Mouse (Mus musculus) gastrocnemius, postnatal 4 days (tissue): ENCODE data around the gene Rab15. TPM values are rescaled to one million over a fixed set of nuclear protein-coding genes. Genes with fewer than 3 reads are reported as not detected.
"Not testable (repeated sequence)": the region's sequence is repeated elsewhere in the genome, so short reads cannot be mapped to it uniquely, and the experiment has no call there.

Experiments
- DNase-seq, 2 experiments: peaks; one replicate each; pipeline ENCODE4 v3.0.0; 2021 to 2022; ENCODE audit warnings: low spot score in 2 of 2, mixed read lengths in 2 of 2
- long read RNA-seq, 2 experiments: library from polyadenylated mRNA; stranded (forward); transcript quantifications; one replicate each; pipeline ENCODE4 v2.0.0; 2021
- total RNA-seq, 2 experiments: library from RNA; stranded (reverse); gene quantifications; 2 replicates each; pipeline ENCODE4 v1.2.3; 2021

The Rab15 gene
- total RNA-seq: 10 to 100 TPM; 15.0 to 18.1 TPM
- long read RNA-seq, experiment 1, transcript Rab15-201 (7 exons, 3,158 nt): major isoform, 22 of 25 reads
- long read RNA-seq, experiment 1, partial matches to known transcripts: 0 of 25 reads
- long read RNA-seq, experiment 1, other reads (novel, unspliced or antisense): 2 of 25 reads
- long read RNA-seq, experiment 2, transcript Rab15-201 (7 exons, 3,158 nt): major isoform, 23 of 27 reads
- long read RNA-seq, experiment 2, partial matches to known transcripts: 1 of 27 reads
- long read RNA-seq, experiment 2, other reads (novel, unspliced or antisense): 2 of 27 reads

DNA sequence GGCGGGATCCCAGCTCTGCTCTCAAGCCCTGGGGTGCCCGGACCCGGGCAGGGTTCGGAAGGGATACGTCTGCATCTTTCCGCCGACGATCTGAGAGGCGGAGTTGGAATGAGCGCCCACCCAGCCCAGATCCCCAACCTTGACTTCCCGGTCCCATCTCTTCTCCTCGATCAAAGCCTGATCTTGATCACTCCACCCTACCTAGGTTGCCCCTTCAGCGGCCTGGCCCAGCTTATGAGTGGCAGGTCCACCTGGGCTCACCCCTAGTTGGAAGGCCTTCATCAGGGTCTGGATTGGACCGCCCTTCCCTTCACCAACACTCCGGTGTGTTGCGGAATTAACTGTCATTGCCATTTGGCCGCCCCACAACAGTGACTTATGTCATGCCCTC lies at the start of gene Rab15:
Gene Rab15, minus strand, starts transcription at position 258 of the 391 bp plus-strand sequence.
- no peak for DNase-seq

DNA sequence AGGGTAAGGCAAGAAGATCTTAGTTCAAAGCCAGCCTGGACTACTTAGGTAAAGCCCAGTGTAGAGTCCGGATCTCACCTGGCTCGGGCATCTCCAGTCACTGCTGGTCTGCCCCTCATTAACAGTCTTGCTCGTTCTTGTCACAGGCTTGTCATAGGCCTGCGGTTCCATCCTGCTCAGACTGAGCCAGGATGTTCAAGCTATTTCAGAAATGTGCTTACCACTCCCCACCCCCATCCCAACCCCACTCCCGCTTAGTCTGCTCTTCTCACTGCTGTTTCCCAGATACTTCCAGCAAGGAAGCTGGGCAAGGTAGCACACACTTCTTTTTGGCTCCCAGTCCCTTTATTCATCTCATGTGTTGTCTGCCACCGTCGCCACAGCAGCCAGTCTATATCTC lies 46.9 kb upstream of the Rab15 start:
- no peak for DNase-seq

DNA sequence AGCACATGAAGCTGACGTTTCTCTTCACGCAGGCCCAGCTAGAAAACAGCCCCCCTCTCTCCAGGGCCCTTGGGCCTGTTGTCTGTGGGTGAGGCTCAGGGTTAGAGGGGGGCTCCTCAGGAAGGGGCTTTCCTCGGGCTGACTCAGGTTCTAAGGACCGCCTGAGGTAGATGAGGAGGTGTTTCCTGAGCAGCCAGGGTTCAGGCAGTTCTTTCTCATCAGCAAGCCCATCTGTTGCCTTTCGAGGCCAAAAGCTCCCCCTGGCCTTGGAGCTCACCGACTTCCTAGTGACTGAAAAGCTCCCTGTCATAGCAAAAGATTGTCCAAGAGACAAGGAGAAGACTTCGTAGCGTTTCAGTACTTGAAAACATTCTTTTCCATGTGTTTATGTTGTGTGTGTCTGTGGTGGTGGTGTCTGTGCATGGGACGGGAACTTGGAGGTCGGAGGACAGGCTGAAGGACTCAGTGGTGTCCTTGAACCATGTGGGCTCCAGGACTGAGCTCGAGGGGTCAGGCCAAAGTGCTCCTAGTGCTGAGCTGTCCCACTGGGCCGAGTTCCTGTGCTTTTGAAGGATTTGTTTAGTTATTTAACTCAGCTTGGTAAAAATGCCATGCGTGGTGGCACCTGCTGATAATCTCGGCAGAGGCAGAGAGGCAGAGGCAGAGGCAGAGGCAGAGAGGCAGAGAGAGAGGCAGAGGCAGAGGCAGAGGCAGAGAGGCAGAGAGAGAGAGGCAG lies 45.9 kb upstream of the Rab15 start:
- DNase-seq: no peak

DNA sequence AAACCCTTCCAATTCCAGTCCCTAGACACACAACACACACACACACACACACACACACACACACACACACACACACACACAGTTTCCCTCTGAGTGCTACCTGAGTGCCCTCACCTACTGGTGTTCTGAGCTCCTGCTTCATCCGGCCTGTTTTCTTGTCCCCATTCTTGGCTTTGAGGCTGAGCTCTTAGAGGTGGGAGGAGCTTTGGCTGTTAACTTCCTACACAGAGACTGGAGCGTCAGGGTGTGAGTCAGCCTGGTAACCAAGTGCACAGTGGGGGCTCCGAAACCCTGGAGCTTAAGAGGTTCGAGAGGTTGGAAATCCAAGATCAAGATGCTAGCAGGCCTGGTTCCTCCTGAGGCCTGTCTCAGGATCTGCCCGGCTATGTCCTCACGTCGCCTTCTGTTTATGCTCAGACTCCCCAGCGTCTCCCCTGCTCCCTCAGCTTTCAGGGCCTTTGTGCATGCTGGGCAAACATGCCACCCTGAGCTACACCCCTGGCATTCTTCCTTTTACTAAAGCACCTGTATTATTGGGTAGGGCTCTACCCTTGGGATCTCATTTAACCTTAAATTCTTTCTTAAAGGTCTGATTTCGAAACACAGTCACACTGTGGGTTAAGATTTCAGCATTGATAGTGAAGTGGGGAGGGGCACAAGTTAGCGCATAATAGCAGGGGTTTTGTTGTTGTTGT lies 45.0 kb upstream of the Rab15 start:
- no peak for DNase-seq

DNA sequence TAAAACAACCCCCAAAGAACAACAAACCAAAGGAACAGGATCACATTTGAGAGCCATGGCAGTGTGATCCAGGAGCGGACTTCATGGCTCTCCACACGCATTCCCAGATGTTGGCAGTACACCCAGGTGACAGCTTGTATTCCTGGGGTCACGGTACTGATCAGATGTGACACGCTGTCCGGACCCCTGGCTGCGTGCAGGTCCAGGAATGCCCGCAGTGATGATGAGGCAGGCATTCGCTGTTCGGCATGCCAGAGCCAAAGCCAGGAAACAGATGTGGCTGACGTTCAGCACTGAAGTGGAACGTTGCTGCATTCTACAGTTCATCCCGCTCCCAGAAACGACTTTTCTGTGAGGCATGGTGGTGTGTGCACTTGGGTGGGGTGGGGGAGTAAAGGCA lies 42.6 kb upstream of the Rab15 start:
- no peak for DNase-seq

DNA sequence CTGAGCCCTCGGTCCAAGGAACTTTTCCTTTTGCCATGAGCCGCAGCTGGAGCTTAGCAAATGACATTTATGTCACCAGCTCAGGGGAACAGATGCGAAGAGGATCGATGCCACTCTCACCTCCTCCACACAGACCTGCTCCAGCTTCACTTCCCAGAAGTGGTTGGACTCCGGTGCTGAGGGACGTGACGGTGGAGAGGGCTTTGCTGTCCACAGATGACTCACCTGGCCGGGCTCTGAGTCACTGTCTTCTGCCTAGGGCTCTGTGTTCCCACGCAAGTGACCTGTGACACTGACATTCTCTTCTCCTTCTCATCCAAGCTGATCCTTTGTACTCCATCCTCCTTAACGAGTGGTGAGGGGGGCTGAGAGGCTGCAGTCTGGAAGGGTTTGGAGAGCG lies 40.9 kb upstream of the Rab15 start:
- no peak for DNase-seq

DNA sequence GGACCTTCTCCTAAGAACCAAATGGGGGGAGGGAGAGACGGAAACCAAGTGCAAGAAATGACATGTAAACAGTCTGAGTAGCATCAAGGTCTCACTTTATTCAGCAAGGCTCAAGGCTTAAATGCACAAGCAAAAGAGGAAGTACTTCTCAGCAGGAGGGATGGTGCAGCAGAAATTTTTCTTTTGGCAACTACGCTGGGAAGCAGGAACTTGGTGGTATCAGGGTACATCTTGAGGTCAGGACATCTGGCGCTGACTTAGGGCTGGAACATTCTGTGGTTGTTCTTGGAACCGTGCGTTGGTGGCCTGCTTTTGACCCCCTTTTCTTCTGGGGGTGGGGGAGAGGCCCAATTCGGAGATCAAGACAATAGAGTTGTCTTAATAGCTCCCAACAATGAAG lies 36.1 kb upstream of the Rab15 start:
- DNase-seq: not testable (repeated sequence)

DNA sequence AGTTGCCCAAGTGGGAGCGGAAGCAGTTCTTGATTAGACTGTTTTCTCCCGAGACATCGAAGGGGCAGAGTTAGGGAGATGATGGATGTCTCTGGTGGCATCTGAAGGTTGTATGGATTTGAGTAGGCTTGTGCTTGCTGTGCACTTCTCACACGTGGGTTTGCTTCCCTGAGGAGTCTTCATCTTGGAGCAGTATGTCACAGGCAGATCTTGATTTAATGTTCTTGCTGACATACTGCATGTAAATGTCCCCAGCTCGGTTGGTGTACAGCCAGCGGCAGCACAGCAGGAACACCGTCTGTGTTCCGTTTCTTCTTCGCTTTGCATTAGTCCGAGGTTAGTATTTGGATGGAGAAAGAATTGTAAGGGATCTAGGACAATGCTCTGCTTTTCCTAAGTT lies 34.4 kb upstream of the Rab15 start:
- no peak for DNase-seq

DNA sequence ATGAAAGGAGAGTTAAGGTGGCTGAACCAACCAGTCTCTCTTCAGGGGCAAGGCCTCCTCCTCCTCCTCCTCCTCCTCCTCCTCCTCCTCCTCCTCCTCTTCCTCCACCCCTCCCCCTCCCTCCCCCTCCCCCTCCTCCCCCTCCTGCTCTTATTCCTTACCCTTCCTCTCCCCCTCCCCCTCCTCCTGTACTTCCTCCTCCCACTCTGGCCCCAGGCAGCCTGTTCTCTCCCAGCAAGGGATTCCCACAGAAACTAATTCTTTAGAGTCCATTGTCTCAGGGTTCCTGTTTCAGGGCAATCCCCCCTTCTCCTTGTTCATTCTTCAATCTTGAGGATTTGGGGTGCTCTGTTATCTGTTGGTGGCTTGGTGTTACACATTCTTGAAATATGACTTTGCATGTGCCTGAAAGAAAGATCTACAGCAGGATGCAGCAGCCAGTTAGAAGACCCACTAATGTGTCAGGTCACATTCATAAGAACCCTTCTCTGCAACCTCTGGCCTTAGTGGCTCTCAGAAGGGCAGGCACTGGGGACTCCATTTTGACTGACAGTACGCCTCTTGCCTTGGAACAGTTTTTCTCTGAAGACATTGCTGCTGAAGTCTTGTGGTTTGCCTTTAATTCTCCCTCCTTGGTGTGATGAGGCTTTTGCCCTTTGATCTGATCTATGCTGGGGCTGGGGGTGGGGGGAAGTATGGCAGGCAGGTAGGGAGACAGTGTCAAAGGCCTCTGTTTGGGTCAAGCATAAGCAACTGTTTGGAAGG lies 30.9 kb upstream of the Rab15 start:
- DNase-seq: no peak

DNA sequence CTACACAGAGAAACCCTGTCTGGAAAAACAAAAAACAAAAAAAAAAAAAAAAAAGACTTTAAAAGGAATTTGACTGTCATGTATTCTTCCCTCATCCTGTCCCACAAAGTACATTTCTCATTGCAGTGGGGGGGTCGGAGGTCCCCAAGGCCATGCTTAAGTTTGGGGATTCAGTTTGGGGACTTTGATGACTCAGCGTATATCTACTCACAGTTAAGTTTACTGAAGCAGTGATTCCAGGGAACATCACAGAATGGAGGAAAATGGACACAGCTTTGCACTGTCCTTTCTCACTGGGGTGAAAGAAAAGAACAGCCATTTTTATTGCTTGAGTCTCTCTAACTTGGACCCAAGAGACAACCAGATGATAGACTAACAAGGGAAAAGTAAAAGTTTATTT lies 29.7 kb upstream of the Rab15 start:
- no peak for DNase-seq

DNA sequence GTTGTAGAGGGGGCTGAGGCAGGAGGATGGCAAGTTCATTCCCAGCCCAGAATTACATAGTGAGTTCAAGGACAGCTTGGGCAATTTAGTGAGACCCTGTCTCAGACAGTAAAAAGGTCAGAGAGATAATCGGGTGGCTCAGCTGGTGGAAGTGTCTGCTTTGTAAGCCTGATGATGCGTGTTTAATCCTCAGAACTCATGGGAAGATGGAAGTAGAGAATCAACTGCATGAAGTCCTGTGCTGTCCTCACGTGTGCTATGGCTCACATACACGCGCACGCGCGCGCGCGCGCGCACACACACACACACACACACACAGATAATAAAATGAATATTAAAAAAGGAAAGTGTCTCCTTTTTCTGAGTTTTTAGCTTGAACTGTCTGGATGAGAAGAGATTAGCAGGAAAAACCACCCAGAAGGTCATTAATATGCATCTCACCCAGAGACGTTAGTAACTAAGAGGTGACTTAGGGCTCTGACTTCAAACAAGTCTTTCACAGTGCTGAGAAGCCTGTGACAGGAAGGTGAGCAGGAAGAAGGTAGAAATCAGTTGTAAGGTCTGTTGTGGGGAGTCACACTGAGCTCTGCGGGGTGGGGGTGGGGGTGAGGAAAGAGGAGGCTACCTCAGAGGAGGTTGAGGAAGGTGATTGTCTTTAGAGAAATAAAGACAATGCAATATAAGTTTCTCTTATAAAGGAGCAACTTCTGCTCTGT lies 21.8 kb upstream of the Rab15 start:
- no peak for DNase-seq

DNA sequence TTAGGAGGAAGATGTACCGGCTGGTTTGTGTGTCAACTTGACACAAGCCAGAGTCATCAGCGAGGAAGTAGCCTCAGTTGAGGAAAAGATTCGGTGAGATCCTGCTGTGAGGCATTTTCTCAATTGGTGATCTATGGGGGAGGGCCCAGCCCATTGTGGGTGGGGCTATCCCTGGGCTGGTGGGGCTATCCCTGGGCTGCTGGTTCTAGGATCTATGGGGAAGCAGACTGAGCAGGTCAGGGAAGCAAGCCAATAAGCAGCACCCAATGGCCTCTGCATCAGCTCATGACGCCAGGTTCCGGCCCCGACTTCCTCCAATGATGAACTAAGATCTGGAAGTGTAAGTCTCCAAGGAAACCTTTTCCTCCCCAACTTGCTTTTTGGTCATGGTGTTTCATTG lies 17.4 kb upstream of the Rab15 start:
- DNase-seq: no peak

DNA sequence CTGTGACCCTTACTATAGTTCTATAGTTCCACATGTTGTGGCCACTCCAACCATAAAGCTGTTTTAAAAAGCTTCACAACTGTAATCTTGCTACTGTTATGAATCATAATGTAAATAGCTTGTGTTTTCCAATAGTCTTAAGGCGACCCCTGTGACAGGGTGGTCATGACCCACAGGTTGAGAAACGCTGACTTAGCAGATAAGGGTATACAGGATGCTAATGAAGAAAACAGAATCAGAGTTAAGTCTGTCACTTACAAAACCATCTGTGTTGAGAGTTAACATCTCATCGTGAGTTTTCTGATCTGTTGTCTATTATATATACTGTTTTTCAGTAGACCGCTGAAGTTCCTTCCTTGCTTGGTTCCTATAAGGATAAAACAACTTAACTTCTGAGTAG lies 16.6 kb upstream of the Rab15 start:
- no peak for DNase-seq

DNA sequence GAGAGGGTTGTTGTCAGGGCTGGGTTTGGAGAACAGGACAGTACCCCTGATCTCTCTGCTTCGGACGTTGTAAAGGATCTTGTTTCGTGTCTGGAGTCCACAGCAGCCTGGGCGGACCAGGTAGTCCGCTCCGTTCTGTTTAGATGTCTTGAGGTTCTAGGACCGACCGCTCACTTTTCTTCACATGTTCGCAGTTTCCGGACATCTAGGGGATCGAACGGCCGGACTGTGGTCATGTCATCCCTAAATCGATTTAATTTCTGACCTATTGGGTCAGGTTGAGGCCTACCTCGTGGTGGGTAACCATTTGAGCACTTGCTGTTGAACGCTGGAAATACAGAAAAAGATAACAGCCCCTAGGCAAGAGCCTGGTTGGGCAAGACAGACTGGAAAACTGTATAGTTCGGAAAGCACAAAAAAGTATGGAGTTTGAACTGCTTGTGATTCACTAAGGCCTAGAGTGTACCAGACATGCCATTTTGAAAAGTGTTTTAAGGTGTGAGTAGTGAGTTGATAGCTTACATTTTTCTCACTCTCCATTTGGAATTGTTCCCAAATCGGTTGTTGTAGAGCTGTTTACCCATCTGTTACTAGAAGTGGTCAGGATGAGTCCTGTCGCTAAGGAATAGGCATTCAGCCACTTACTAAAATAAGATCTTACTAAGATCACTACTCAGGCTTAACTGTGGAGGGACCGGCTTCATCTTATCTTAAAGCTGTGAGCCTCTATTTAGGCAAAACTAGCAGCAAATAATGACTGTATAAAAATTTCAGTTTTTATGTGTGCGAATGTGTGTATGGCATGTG lies 15.3 kb upstream of the Rab15 start:
- no peak for DNase-seq

DNA sequence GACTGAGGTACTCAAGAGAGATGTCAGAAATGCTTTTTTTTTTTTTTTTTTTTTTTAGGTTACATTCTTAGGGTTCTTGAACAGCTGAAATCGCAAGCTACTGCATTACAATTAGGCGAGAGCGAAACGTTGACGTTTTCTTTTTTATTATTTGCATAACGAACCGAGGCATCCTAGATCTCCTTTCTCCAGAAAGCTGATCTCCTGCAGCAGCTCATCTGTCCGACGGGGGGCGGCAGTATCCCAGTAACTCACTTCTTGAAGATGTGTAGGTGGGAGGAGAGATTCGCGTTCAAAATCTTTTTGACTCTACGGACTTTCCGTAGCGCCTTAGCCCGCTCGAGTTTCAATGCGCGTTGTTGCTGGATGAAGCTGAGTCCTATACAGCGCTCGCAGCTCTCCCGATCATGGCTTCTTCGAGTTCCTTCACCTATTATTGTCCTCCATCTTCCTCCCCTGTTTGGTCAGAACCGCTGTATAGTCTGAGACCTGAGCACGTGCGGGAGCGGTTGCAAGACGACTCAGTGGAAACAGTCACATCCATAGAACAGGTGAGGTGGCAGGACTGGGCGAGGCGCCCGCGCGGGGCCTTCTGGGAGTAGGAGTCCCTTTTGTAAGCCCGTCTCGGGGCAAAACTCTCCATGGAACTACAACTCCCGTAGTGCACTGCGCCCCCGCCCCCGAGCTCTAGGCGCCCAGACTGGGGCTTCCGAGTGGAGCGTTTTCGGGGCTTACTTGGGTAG lies 14.6 kb upstream of the Rab15 start:
- peak; percentile 96 to 99 for DNase-seq

DNA sequence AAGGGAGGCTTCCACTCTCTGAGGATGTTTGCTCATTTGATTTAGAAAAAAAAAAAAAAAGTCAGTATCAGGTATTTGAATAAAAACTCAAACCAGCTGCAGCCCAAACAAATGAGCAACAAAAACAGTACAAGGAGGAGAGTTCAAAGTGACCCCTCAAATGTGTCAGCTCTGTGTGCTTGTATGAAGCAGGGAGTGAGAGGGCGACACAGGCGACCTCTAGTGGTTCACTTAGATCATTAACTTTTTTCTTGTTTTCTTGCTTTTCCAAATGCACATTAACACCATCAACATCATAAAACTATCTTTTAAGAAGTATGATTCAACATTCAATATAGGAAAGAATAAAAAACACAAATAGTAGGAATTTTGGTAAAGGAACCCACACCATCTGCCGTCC lies 10.0 kb upstream of the Rab15 start:
- DNase-seq: no peak

DNA sequence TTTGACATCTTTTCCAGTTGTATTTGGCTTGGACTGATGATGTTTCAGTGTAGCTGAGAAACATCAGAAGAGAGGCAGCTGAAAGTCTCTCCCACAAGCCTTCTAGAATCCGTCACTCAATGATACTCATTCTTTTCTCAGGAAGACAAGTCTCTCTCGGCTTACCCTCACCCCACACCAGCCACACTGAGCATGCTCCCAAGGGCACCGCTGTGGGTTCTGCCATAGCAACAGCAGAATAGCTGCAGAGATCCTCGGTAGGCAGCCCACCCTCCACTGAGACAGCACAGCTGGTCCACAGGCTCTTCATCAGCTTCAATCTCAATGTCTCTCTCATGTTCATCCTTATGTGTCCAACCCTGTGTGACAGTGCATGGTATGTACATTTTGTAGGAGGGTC lies 2.6 kb upstream of the Rab15 start:
- DNase-seq: no peak

DNA sequence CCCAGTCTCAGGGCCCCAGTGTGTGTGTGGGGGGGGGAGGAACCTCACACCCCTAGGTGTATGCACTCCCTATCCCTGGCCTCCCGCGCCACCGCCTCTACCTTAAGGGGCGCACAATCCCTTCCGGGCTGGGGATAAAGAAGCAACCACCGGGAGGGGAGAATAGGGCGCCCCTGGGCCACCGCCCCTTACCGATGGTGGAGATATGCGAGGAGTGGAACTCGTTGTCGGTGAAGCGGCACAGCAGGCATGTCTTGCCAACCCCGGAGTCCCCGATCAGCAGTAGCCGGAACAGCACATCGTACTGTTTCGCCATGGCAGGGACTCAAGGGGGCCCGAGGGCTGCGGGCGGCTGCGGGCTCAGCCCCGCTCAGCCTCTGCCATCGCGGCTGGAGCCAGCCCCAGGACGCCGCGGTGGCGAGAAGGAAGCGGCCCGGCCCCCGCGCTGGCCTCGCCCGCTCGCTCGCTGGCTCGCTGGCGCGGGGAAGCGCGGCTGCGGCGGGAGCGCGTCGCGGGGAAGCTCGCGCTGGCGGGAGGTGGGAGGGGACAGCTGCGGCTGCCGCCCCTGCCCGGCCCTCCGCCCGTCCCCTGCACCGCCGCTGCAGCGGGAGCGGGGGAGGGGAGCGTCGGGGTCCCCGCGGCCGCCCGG lies 582 bp downstream of the Rab15 start:
- peak; percentile 27 to 44 for DNase-seq

DNA sequence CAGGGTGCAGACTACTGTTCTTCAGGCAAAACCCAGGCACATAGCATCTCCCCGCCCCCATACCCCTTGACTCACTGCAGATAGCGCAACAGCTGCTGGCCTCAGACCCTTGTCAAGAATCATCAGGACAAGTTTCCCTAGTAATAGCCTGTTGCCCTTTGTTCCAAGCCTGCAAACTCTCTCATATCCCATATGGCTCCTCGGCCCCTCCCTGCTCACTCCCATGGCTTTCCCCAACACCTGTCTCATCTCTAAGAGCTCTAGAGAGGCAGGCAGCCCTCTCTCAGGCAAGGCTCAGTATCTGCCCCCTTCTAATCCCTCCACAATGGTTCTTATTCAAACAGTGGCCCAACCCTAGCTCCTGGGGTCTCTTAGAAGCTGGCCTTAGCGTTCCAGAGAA lies 2.1 kb downstream of the Rab15 start:
- no peak for DNase-seq
